Mouse (Mus musculus): ENCODE measurements around the gene Ube2r2.

Ube2r2 gene

DNA sequence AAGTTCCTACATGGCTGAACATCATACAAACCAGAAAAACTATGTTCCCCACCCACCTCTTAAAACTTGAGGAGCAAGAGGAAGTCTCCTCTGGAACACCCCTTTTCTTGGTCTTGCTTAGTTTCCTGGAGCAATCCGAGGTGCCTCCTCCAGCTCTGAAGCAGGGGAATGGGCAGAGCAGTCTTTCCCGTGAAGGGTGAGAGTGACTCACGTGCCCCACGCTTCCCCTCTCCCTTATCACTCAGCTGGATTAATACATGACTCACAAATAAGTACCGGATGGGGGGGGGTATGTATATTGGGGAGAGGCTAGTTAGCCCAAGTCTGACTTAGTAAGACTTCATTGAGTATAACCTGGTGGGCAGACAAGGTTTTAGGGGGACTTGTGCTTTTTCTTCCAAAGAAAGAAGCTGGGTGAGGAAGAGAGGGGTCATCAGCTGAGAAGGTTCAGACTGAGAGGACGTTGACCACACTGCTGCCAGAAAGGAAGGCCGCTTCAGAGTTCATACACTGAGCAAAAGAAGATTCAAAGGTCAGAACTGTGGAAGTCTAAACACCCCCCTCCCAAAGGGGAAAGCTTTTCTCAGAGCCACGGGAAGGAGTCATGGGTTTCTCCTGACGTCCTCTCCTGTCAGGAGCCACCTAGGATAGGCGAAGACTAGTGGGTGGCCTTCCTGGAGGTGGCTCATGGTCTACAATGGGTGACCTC lies 26.7 kb upstream of the Ube2r2 start:
- H3K9me3 ChIP-seq (ENCODE audit: low read length), result no peaks in the 10 kb centered on the region
- peaks cover 26% of the 10 kb centered on the region for H3K4me1 ChIP-seq (replicated peaks; ENCODE audit: low read depth, low read length)
- H3K4me3 ChIP-seq (replicated peaks; ENCODE audit: low read length), result no peak overlapping the region
- H3K36me3 ChIP-seq (ENCODE audit: insufficient read depth, low read length), result peaks cover 14% of the 10 kb centered on the region
- TF ChIP-seq POU5F1 (IDR thresholded peaks at IDR 0.05; ENCODE audit: borderline replicate concordance, low read length), result no peak
- TF ChIP-seq CTCF (conservative IDR thresholded peaks at IDR 0.05; ENCODE audit: low read length), result no peak
- TF ChIP-seq NANOG (IDR thresholded peaks at IDR 0.05; ENCODE audit: borderline replicate concordance, low read length), result no peak
- H3K27me3 ChIP-seq (ENCODE audit: insufficient read depth, low read length), result peaks cover 5% of the 10 kb centered on the region; the same call in 1 of the 2 replicates

DNA sequence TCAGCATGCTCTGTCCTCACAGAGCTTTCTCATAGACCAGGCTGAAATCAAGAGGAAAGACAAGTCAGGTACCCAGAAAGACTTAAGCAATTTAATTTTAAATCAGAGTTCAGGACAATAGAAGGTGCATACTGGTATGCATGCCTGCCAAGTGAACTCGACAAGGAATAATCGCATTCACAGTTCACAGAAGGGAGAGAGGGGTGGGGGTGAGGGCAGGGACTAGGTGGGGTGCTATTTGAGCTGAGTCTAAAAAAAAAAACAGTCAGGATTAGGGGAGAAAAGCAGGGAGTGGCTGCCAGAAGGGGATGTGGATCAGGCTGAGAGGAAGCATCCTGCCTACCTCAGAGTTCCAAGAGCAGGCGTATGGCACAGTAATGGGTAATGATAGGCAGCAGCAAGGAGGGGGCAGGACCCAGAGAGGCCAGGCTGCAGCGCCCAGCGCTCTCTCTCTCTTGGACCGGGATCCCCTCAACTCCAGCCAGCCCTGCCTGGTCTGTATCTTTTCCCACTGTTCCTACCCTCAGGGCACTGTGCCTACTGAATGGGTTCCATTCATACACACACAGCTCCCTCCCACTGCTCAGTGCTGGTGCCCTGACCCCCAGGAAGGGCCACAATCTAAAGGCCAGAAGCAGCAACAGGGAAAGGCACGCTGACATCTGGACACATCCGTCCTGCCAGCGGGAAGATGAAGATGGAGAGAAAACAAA lies 21.0 kb upstream of the Ube2r2 start:
- no peak overlapping the region; the same call in 1 of the 2 replicates for H3K4me3 ChIP-seq (replicated peaks; ENCODE audit: low read length)

GRCm38 (mm10) chr4:41115074-41115473 lies 20.5 kb upstream of the Ube2r2 start:
- TF ChIP-seq NANOG (IDR thresholded peaks at IDR 0.05; ENCODE audit: borderline replicate concordance, low read length) (no peak), CTCF (conservative IDR thresholded peaks at IDR 0.05; ENCODE audit: low read length) (no peak), POU5F1 (IDR thresholded peaks at IDR 0.05; ENCODE audit: borderline replicate concordance, low read length) (no peak)

More for the DNA sequence above, 21.0 kb upstream of the Ube2r2 start:
- TF ChIP-seq CTCF (conservative IDR thresholded peaks at IDR 0.05; ENCODE audit: low read length), result no peak
- TF ChIP-seq NANOG (IDR thresholded peaks at IDR 0.05; ENCODE audit: borderline replicate concordance, low read length), result no peak
- TF ChIP-seq POU5F1 (IDR thresholded peaks at IDR 0.05; ENCODE audit: borderline replicate concordance, low read length), result no peak
- Histone ChIP-seq H3K9me3 (ENCODE audit: low read length) (no peaks in the 10 kb centered on the region), H3K27me3 (ENCODE audit: insufficient read depth, low read length) (no peaks in the 10 kb centered on the region), H3K4me1 (replicated peaks; ENCODE audit: low read depth, low read length) (peaks cover 71% of the 10 kb centered on the region), H3K36me3 (ENCODE audit: insufficient read depth, low read length) (peaks cover 70% of the 10 kb centered on the region)

GRCm38 (mm10) chr4:41115793-41116192 lies 19.8 kb upstream of the Ube2r2 start:
- TF ChIP-seq POU5F1 (IDR thresholded peaks at IDR 0.05; ENCODE audit: borderline replicate concordance, low read length) (no peak), CTCF (conservative IDR thresholded peaks at IDR 0.05; ENCODE audit: low read length) (no peak), NANOG (IDR thresholded peaks at IDR 0.05; ENCODE audit: borderline replicate concordance, low read length) (no peak)
- no peaks in the 10 kb centered on the region for H3K9me3 ChIP-seq (ENCODE audit: low read length)
- H3K4me1 ChIP-seq (replicated peaks; ENCODE audit: low read depth, low read length), result peaks cover 84% of the 10 kb centered on the region
- no peaks in the 10 kb centered on the region for H3K27me3 ChIP-seq (ENCODE audit: insufficient read depth, low read length)
- no peak overlapping the region for H3K4me3 ChIP-seq (replicated peaks; ENCODE audit: low read length)
- H3K36me3 ChIP-seq (ENCODE audit: insufficient read depth, low read length), result peaks cover 83% of the 10 kb centered on the region

More at GRCm38 (mm10) chr4:41115074-41115473, 20.5 kb upstream of the Ube2r2 start:
- Histone ChIP-seq H3K36me3 (ENCODE audit: insufficient read depth, low read length) (peaks cover 76% of the 10 kb centered on the region), H3K9me3 (ENCODE audit: low read length) (no peaks in the 10 kb centered on the region), H3K4me1 (replicated peaks; ENCODE audit: low read depth, low read length) (peaks cover 77% of the 10 kb centered on the region), H3K4me3 (replicated peaks; ENCODE audit: low read length) (no peak overlapping the region; the same call in 1 of the 2 replicates), H3K27me3 (ENCODE audit: insufficient read depth, low read length) (no peaks in the 10 kb centered on the region)

DNA sequence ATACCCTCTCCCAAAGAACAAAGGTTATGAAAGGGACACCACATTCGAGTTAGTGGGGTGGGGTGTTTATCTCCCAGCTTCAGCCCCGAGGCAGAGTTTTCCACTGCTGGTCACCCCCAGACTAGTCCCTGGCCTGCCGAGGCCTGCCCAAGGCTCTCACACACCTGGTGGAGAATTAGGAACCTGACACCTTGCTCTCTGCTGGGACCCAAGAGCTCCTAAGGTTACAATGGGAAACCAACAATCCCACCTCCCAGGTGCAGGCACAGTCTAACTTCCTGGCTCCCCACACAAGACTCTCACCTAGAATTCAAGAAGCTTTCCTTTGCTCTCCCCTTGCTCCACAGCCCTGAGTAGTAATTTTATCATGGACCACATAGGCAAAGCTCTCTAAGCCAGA lies 18.7 kb upstream of the Ube2r2 start:
- no peak overlapping the region for H3K4me3 ChIP-seq (replicated peaks; ENCODE audit: low read length)
- peaks cover 92% of the 10 kb centered on the region for H3K4me1 ChIP-seq (replicated peaks; ENCODE audit: low read depth, low read length)
- TF ChIP-seq NANOG (IDR thresholded peaks at IDR 0.05; ENCODE audit: borderline replicate concordance, low read length) (no peak), POU5F1 (IDR thresholded peaks at IDR 0.05; ENCODE audit: borderline replicate concordance, low read length) (no peak), CTCF (conservative IDR thresholded peaks at IDR 0.05; ENCODE audit: low read length) (no peak)
- H3K27me3 ChIP-seq (ENCODE audit: insufficient read depth, low read length), result no peaks in the 10 kb centered on the region
- H3K9me3 ChIP-seq (ENCODE audit: low read length), result no peaks in the 10 kb centered on the region
- peaks cover 91% of the 10 kb centered on the region for H3K36me3 ChIP-seq (ENCODE audit: insufficient read depth, low read length)

DNA sequence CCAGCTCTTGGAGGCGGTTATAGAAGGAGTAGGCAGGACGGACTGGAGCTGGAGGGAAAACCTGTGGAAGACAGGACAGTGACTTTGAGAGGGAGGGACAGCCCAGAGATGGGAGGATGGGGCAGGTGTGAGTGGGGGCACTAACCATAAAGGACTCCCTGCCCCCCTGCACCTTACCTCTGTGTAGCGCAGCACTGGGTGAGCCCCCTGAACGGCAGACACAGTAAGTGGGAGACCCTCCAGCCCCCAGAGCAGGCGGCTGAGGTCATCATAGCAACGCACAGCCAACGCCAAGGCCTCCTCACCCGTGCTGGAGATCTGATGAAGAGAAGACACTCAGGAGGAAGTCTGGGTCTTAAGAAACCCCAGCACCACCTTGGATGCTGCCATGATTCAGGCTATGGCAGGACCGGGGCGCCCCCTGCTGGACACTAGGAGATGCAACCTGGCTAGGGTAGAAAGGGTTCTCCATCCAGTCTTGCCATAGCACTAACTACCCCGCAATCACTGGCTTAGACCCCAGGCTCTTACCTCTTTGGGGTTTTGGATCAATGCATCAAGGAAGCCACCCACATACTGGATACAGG lies 16.7 kb upstream of the Ube2r2 start:
- peaks cover 96% of the 10 kb centered on the region for H3K4me1 ChIP-seq (replicated peaks; ENCODE audit: low read depth, low read length)
- H3K27me3 ChIP-seq (ENCODE audit: insufficient read depth, low read length), result no peaks in the 10 kb centered on the region
- TF ChIP-seq NANOG (IDR thresholded peaks at IDR 0.05; ENCODE audit: borderline replicate concordance, low read length), result no peak
- TF ChIP-seq POU5F1 (IDR thresholded peaks at IDR 0.05; ENCODE audit: borderline replicate concordance, low read length), result no peak
- peak; percentile 84 for TF ChIP-seq CTCF (conservative IDR thresholded peaks at IDR 0.05; ENCODE audit: low read length)
- peak overlapping the region; percentile 52 for H3K4me3 ChIP-seq (replicated peaks; ENCODE audit: low read length)
- H3K36me3 ChIP-seq (ENCODE audit: insufficient read depth, low read length), result peaks cover 97% of the 10 kb centered on the region
- no peaks in the 10 kb centered on the region for H3K9me3 ChIP-seq (ENCODE audit: low read length)

- TF ChIP-seq NANOG (IDR thresholded peaks at IDR 0.05; ENCODE audit: borderline replicate concordance, low read length), result no peak
- TF ChIP-seq POU5F1 (IDR thresholded peaks at IDR 0.05; ENCODE audit: borderline replicate concordance, low read length), result no peak
- TF ChIP-seq CTCF (conservative IDR thresholded peaks at IDR 0.05; ENCODE audit: low read length), result no peak
- peak within 1 kb of the TSS; percentile 99 for H3K4me3 ChIP-seq (replicated peaks; ENCODE audit: low read length)
- H3K36me3 ChIP-seq (ENCODE audit: insufficient read depth, low read length), result peaks cover 41% of the 10 kb centered on the region
- no peaks in the 10 kb centered on the region for H3K27me3 ChIP-seq (ENCODE audit: insufficient read depth, low read length)
- peaks cover 43% of the 10 kb centered on the region for H3K4me1 ChIP-seq (replicated peaks; ENCODE audit: low read depth, low read length)
- H3K9me3 ChIP-seq (ENCODE audit: low read length), result no peaks in the 10 kb centered on the region
These were observed 11.2 kb upstream of the Ube2r2 start, which contains the start of gene Nol6 for GRCm38 (mm10) chr4:41124180-41124951. Gene Nol6 (minus strand): TSS chr4:41124455.
